Mouse (Mus musculus): ENCODE results near the gene Nek6.

DNA sequence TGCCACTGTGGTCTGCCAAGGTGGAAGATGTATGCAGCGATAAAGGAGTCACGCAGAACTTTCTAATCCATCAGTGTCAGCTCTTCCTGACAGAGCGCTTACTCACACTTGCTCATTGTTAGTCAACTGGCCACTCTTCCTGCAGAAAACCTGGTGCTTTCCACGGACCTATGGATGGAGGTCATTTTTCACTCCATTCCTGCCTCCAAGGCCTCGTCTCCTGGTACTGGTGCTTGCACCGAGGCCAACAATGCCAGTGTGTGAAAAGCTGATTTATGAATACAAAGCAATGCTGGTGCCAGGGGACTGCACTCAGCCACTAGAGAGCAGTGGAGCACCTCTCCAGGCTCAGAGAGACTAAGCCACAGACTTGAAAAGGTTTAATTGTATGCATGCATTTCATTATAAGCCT lies 110.2 kb downstream of the Nek6 start:
- TF ChIP-seq POLR2A (IDR thresholded peaks at IDR 0.05; ENCODE audit: insufficient read depth, low read length): no peak
- peak; percentile 44 for TF ChIP-seq CTCF (IDR thresholded peaks at IDR 0.05; ENCODE audit: low read depth, low read length)
- TF ChIP-seq EP300 (IDR thresholded peaks at IDR 0.05; ENCODE audit: insufficient read depth, low read depth, low read length): no peak

All from ES-Bruce4 (cell line).